9 mouse cellular contexts compared by ENCODE assay signal in genomic region chr4:59614986-59615385, GRCm38 (mm10). TPM values are rescaled to one million over a fixed set of nuclear protein-coding genes. Genes with fewer than 3 reads are reported as not detected.
DNase-seq lines count a peak whose midpoint lies in the region; ATAC-seq lines count a peak whose summit lies in the region.
"Had no signal": no experiment of that assay in that cellular context is flagged by ENCODE, and none has a peak within 500 bp of the region (broad histone marks: within the 10 kb centered on the region; RNA-seq: fewer than 3 reads in every experiment).

No protein-coding gene starts in this region.

- no peak overlapping the region for H3K27ac ChIP-seq in hindbrain, embryonic 11.5 days (ENCODE audit: low read depth, low read length)
- no peak overlapping the region for H3K27ac ChIP-seq in hindbrain, embryonic 13.5 days
- H3K27ac ChIP-seq: embryonic facial prominence, embryonic 12.5 days had no signal

- no peak overlapping the region for H3K4me3 ChIP-seq in hindbrain, embryonic 11.5 days (ENCODE audit: low read depth, low read length)
- no peak overlapping the region for H3K4me3 ChIP-seq in hindbrain, embryonic 13.5 days
- H3K4me3 ChIP-seq: embryonic facial prominence, embryonic 12.5 days had no signal

- H3K4me2 ChIP-seq in hindbrain, embryonic 11.5 days (replicated peaks; ENCODE audit: low read depth, low read length), result no peak overlapping the region
- no peak overlapping the region for H3K4me2 ChIP-seq in hindbrain, embryonic 13.5 days
- H3K4me2 ChIP-seq: embryonic facial prominence, embryonic 12.5 days had no signal

- DNase-seq in hindbrain, embryonic 11.5 days (ENCODE audit: low spot score), result peak; percentile 31
- peak; percentile 25 for DNase-seq in CD4-positive helper T cell, adult 2 months (ENCODE audit: low read depth, low spot score)
- peak; percentile 36 for DNase-seq in R1 (ENCODE audit: low read depth, low spot score)
- DNase-seq in heart, postnatal 4 days, result peak; percentile 24
- peak; percentile 57 for DNase-seq in retina, embryonic 14.5 days (ENCODE audit: low spot score)
- DNase-seq in urinary bladder, postnatal 4 days (ENCODE audit: low spot score in 2 of 2), result no peak
- no peak for DNase-seq in right cerebral cortex, postnatal 10 days (ENCODE audit: low spot score in 2 of 2)

- no peaks in the 10 kb centered on the region for H3K36me3 ChIP-seq in hindbrain, embryonic 11.5 days (ENCODE audit: control insufficient read depth, insufficient read depth, low read length)
- peaks cover 25% of the 10 kb centered on the region for H3K36me3 ChIP-seq in hindbrain, embryonic 13.5 days

- no peak overlapping the region for H3K9ac ChIP-seq in hindbrain, embryonic 11.5 days (ENCODE audit: low read depth, low read length)
- no peak overlapping the region for H3K9ac ChIP-seq in hindbrain, embryonic 13.5 days
- H3K9ac ChIP-seq: embryonic facial prominence, embryonic 12.5 days had no signal

- no peak for ATAC-seq in hindbrain, embryonic 11.5 days (ENCODE audit: low FRiP score)
- ATAC-seq in hindbrain, embryonic 13.5 days (ENCODE audit: low FRiP score), result no peak

- WGBS in hindbrain, embryonic 11.5 days, result 40% methylated on average over 1 of the region's 1 CpGs
- WGBS in hindbrain, embryonic 13.5 days, result 48% methylated on average over 1 of the region's 1 CpGs

- H3K27me3 ChIP-seq in hindbrain, embryonic 11.5 days (ENCODE audit: control insufficient read depth, insufficient read depth, low read length), result no peaks in the 10 kb centered on the region
- no peaks in the 10 kb centered on the region for H3K27me3 ChIP-seq in hindbrain, embryonic 13.5 days
- H3K27me3 ChIP-seq: embryonic facial prominence, embryonic 12.5 days had no signal

- H3K4me1 ChIP-seq in hindbrain, embryonic 11.5 days (replicated peaks; ENCODE audit: control insufficient read depth, insufficient read depth, low read length), result no peaks in the 10 kb centered on the region
- H3K4me1 ChIP-seq in hindbrain, embryonic 13.5 days (replicated peaks), result no peaks in the 10 kb centered on the region
- H3K4me1 ChIP-seq: embryonic facial prominence, embryonic 12.5 days had no signal

- H3K9me3 ChIP-seq in hindbrain, embryonic 11.5 days (ENCODE audit: control insufficient read depth, low read length), result no peaks in the 10 kb centered on the region
- no peaks in the 10 kb centered on the region for H3K9me3 ChIP-seq in hindbrain, embryonic 13.5 days
- H3K9me3 ChIP-seq: embryonic facial prominence, embryonic 12.5 days had no signal

RNA-seq across cellular contexts. Expression of gene E130308A19Rik, which starts 11.0 kb away (rescaled TPM):
- 56.6 and 58.0 TPM in 2 replicates for polyA plus RNA-seq in hindbrain, embryonic 11.5 days (2014; fragmentation: Nextera tagmentation; extraction: Ambion mirVana)
- 61.9 and 65.4 TPM in 2 replicates for polyA plus RNA-seq in hindbrain, embryonic 13.5 days (2015; fragmentation: Nextera tagmentation; extraction: Ambion mirVana)
- 10 to 100 TPM; 18.3 to 19.2 TPM for total RNA-seq in heart, postnatal 4 days (2021)

RNA-seq across cellular contexts. Expression of gene Hsdl2, which starts 33.6 kb away (rescaled TPM):
- polyA plus RNA-seq in hindbrain, embryonic 11.5 days (2014; fragmentation: Nextera tagmentation; extraction: Ambion mirVana), result 39.4 and 42.0 TPM in 2 replicates
- polyA plus RNA-seq in hindbrain, embryonic 13.5 days (2015; fragmentation: Nextera tagmentation; extraction: Ambion mirVana), result 41.4 and 46.8 TPM in 2 replicates
- total RNA-seq in heart, postnatal 4 days (2021), result 100 to 1,000 TPM; 220 to 227 TPM

Comparison
In these comparisons a context has a peak if more than half of its experiments do, and no peak if none do; other contexts are left out.
1. DNase-seq: peak in hindbrain, embryonic 11.5 days (single experiment), CD4-positive helper T cell, adult 2 months (single experiment), R1 (single experiment), heart, postnatal 4 days (single experiment) and retina, embryonic 14.5 days (single experiment); none in urinary bladder, postnatal 4 days (0 of 2) and right cerebral cortex, postnatal 10 days (0 of 2).